Mouse (Mus musculus) C3H10T1/2 (cell line): ENCODE data around the gene Usp1. TPM values are rescaled to one million over a fixed set of nuclear protein-coding genes. Genes with fewer than 3 reads are reported as not detected.

ENCODE experiments used
- polyA plus RNA-seq, 2 experiments: library from polyadenylated mRNA; unstranded; fragments of >200 nt; fragmentation: generic; extraction: Trizol; gene quantifications; one replicate each; pipeline ENCODE4 v1.2.1; 2012; ENCODE audit warnings: missing spikeins in 2 of 2

The Usp1 gene
- 1 to 10 TPM; 1.6 to 8.0 TPM for polyA plus RNA-seq

DNA sequence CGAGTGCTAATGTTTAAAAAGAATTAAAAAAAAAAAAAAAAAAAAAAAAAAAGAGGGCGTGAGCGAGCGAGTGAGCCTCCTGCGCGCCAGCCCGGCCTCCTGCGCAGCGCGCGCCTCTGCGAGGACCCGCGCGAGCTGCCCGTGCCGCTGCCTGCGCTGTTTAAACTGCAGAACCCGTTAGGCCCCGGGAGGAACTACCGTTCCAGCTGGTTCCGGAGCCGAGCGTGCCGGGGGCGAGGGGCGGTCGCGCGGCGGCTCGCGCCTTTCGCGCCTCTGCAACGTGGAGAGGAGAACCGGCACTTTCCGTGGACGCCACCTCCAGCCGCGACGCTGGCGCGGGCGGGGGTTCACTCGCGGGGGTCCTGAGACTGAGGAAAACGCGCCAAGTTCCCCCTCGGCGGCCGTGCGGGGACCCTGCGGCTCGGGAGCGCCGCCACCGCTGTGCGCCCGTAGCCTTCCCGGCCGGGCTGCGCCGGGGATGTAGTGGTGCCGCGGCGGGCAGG lies at the start of gene Usp1:
TSS of gene Usp1 (plus strand) at position 243 of the 503 bp plus-strand sequence.

Other genes starting within 250 kb of the Usp1 start
- not detected for gene L1td1, start 197.1 kb upstream of the Usp1 start, polyA plus RNA-seq
- under 1 TPM in 1 of 2 experiments, not detected in 1; 0.04 TPM for gene Kank4, start 106.3 kb upstream of the Usp1 start, polyA plus RNA-seq
- not detected for gene I0C0044D17Rik, start 100.0 kb upstream of the Usp1 start, polyA plus RNA-seq
- gene Angptl3, start 107.1 kb downstream of the Usp1 start, polyA plus RNA-seq = under 1 TPM; 0.01 to 0.09 TPM
- gene Dock7, start 197.1 kb downstream of the Usp1 start, polyA plus RNA-seq = 10 to 100 TPM in 1 of 2 experiments, 1 to 10 TPM in 1; 2.7 to 25.2 TPM